Mouse (Mus musculus) limb, embryonic 12.5 days (tissue): ENCODE results near the gene Rsph14. TPM values are rescaled to one million over a fixed set of nuclear protein-coding genes. Genes with fewer than 3 reads are reported as not detected.
A peak's percentile ranks its signal among the peaks of the same experiment; 100 is the strongest.

ENCODE experiments used
- ATAC-seq: fragments of 200-750 bp; cut with Nextera tagmentation; 2 replicates; pipeline ENCODE4 v1.8.0; 2017; ENCODE audit warnings: low read depth, moderate TSS enrichment; ENCODE audit not compliant: insufficient number of reproducible peaks, insufficient read depth, low FRiP score, low TSS enrichment
- H3K27ac ChIP-seq: fragments of 300-500 bp; sonication (generic); 2 replicates; pipeline ENCODE4 v1.5.1; 2016; ENCODE audit warnings: mild to moderate bottlenecking, moderate library complexity
- H3K27me3 ChIP-seq: fragments of 300-500 bp; sonication (generic); 2 replicates; pipeline ENCODE4 v1.6.1; 2016; ENCODE audit warnings: mild to moderate bottlenecking, moderate library complexity
- H3K36me3 ChIP-seq: fragments of 300-500 bp; sonication (generic); 2 replicates; pipeline ENCODE4 v1.6.1; 2016; ENCODE audit warnings: mild to moderate bottlenecking, moderate library complexity
- H3K4me1 ChIP-seq: fragments of 300-500 bp; sonication (generic); replicated peaks from 2 replicates; pipeline ENCODE4 v1.6.1; 2016
- H3K4me2 ChIP-seq: fragments of 300-500 bp; sonication (generic); 2 replicates; pipeline ENCODE4 v1.6.1; 2016; ENCODE audit warnings: mild to moderate bottlenecking, moderate library complexity
- H3K4me3 ChIP-seq: fragments of 300-500 bp; sonication (generic); replicated peaks from 2 replicates; pipeline ENCODE4 v1.5.1; 2016; ENCODE audit warnings: mild to moderate bottlenecking
- H3K9ac ChIP-seq: fragments of 300-500 bp; sonication (generic); replicated peaks from 2 replicates; pipeline ENCODE4 v1.6.1; 2016; ENCODE audit warnings: mild to moderate bottlenecking, moderate library complexity
- H3K9me3 ChIP-seq: fragments of 300-500 bp; sonication (generic); 2 replicates; pipeline ENCODE4 v1.6.1; 2016; ENCODE audit warnings: mild to moderate bottlenecking, moderate library complexity
- WGBS: fragments of 180-500 bp; shearing (Covaris S2); methylation state at CpG from one replicate; pipeline ENCODE4 v1.1.7; 2016; 5-methylcytosine and 5-hydroxymethylcytosine counted together
- polyA plus RNA-seq: library from polyadenylated mRNA; unstranded; fragments of >200 nt; fragmentation: Nextera tagmentation; extraction: Ambion mirVana; gene quantifications from 2 replicates; pipeline ENCODE4 v1.2.1, GENCODE M21; 2016

Gene Rsph14
- polyA plus RNA-seq, 1 experiment from 2014 or later, result not detected

- Histone ChIP-seq H3K4me2 (no peak overlapping the region), H3K9ac (no peak overlapping the region), H3K4me3 (no peak overlapping the region), H3K27ac (no peak overlapping the region), H3K36me3 (no peaks in the 10 kb centered on the region), H3K27me3 (no peaks in the 10 kb centered on the region; the same call in 1 of the 2 replicates), H3K4me1 (no peaks in the 10 kb centered on the region), H3K9me3 (no peaks in the 10 kb centered on the region)
- ATAC-seq, result no peak
- WGBS, result 78% methylated on average over 6 of the region's 6 CpGs
These were observed 100.8 kb downstream of the Rsph14 start for GRCm38 (mm10) chr10:74931631-74932030.

- Histone ChIP-seq H3K27ac (no peak overlapping the region), H3K36me3 (no peaks in the 10 kb centered on the region), H3K9ac (no peak overlapping the region), H3K9me3 (no peaks in the 10 kb centered on the region), H3K4me3 (no peak overlapping the region), H3K27me3 (no peaks in the 10 kb centered on the region; the same call in 1 of the 2 replicates), H3K4me1 (no peaks in the 10 kb centered on the region), H3K4me2 (no peak overlapping the region)
- WGBS, result 80% methylated on average over 3 of the region's 3 CpGs
- no peak for ATAC-seq
These were observed 101.8 kb downstream of the Rsph14 start for GRCm38 (mm10) chr10:74930541-74930940.

GRCm38 (mm10) chr10:74929578-74929977 is 102.8 kb downstream of the Rsph14 start:
- H3K36me3 ChIP-seq, result no peaks in the 10 kb centered on the region
- 0 out of 2 replicates have a peak, but pooled peaks cover 4% of the 10 kb centered on the region for H3K4me1 ChIP-seq
- 74% methylated on average over 6 of the region's 6 CpGs for WGBS
- H3K27ac ChIP-seq, result no peak overlapping the region
- no peak overlapping the region for H3K9ac ChIP-seq
- no peak overlapping the region for H3K4me3 ChIP-seq
- ATAC-seq, result no peak
- no peak overlapping the region for H3K4me2 ChIP-seq
- no peaks in the 10 kb centered on the region; the same call in 1 of the 2 replicates for H3K27me3 ChIP-seq
- H3K9me3 ChIP-seq, result no peaks in the 10 kb centered on the region

GRCm38 (mm10) chr10:74928276-74928675 is 104.1 kb downstream of the Rsph14 start:
- WGBS, result 83% methylated on average over 7 of the region's 7 CpGs

GRCm38 (mm10) chr10:74925324-74925723 is 107.1 kb downstream of the Rsph14 start:
- 14% methylated on average over 21 of the region's 21 CpGs for WGBS
- Histone ChIP-seq H3K4me1 (peaks cover 9% of the 10 kb centered on the region; the same call in 1 of the 2 replicates), H3K27ac (no peak overlapping the region), H3K9ac (no peak overlapping the region), H3K4me2 (peak overlapping the region; percentile 52), H3K9me3 (no peaks in the 10 kb centered on the region), H3K27me3 (no peaks in the 10 kb centered on the region), H3K4me3 (0 out of 2 replicates have a peak overlapping the region, but pooled peaks have one; percentile 13), H3K36me3 (no peaks in the 10 kb centered on the region)
- ATAC-seq, result no peak

More at GRCm38 (mm10) chr10:74928276-74928675, 104.1 kb downstream of the Rsph14 start:
- H3K4me3 ChIP-seq, result no peak overlapping the region
- H3K9me3 ChIP-seq, result no peaks in the 10 kb centered on the region
- no peaks in the 10 kb centered on the region; the same call in 1 of the 2 replicates for H3K27me3 ChIP-seq
- no peak overlapping the region for H3K4me2 ChIP-seq
- 0 out of 2 replicates have a peak, but pooled peaks cover 4% of the 10 kb centered on the region for H3K4me1 ChIP-seq
- H3K9ac ChIP-seq, result no peak overlapping the region
- ATAC-seq, result no peak
- no peak overlapping the region for H3K27ac ChIP-seq
- no peaks in the 10 kb centered on the region for H3K36me3 ChIP-seq

GRCm38 (mm10) chr10:74924274-74924673 is 108.1 kb downstream of the Rsph14 start:
- no peak overlapping the region for H3K27ac ChIP-seq
- WGBS, result 89% methylated on average over 14 of the region's 14 CpGs
- no peaks in the 10 kb centered on the region for H3K27me3 ChIP-seq
- H3K4me2 ChIP-seq, result no peak overlapping the region
- H3K36me3 ChIP-seq, result no peaks in the 10 kb centered on the region
- H3K9me3 ChIP-seq, result no peaks in the 10 kb centered on the region
- H3K4me3 ChIP-seq, result no peak overlapping the region
- peaks cover 9% of the 10 kb centered on the region; the same call in 1 of the 2 replicates for H3K4me1 ChIP-seq
- no peak for ATAC-seq
- H3K9ac ChIP-seq, result no peak overlapping the region

GRCm38 (mm10) chr10:74922763-74923162 is 109.6 kb downstream of the Rsph14 start:
- no peak overlapping the region for H3K4me2 ChIP-seq
- WGBS, result 69% methylated on average over 6 of the region's 6 CpGs
- H3K36me3 ChIP-seq, result no peaks in the 10 kb centered on the region
- H3K27me3 ChIP-seq, result no peaks in the 10 kb centered on the region
- no peak overlapping the region for H3K4me3 ChIP-seq
- peaks cover 9% of the 10 kb centered on the region; the same call in 1 of the 2 replicates for H3K4me1 ChIP-seq
- ATAC-seq, result no peak
- no peaks in the 10 kb centered on the region for H3K9me3 ChIP-seq
- no peak overlapping the region for H3K27ac ChIP-seq
- H3K9ac ChIP-seq, result no peak overlapping the region

GRCm38 (mm10) chr10:74921614-74922013 is 110.8 kb downstream of the Rsph14 start:
- WGBS, result 85% methylated on average over 11 of the region's 11 CpGs
- H3K9me3 ChIP-seq, result no peaks in the 10 kb centered on the region
- no peak overlapping the region for H3K27ac ChIP-seq
- H3K27me3 ChIP-seq, result no peaks in the 10 kb centered on the region
- H3K9ac ChIP-seq, result no peak overlapping the region
- no peak overlapping the region for H3K4me3 ChIP-seq
- H3K4me2 ChIP-seq, result no peak overlapping the region
- peaks cover 9% of the 10 kb centered on the region; the same call in 1 of the 2 replicates for H3K4me1 ChIP-seq
- no peaks in the 10 kb centered on the region for H3K36me3 ChIP-seq
- ATAC-seq, result no peak

GRCm38 (mm10) chr10:74920853-74921567 is 111.4 kb downstream of the Rsph14 start:
- H3K4me1 ChIP-seq, result peaks cover 9% of the 10 kb centered on the region; the same call in 1 of the 2 replicates
- no peak overlapping the region for H3K27ac ChIP-seq
- H3K9me3 ChIP-seq, result no peaks in the 10 kb centered on the region
- no peak overlapping the region for H3K4me3 ChIP-seq
- no peak overlapping the region for H3K9ac ChIP-seq
- 43% methylated on average over 17 of the region's 17 CpGs for WGBS
- H3K4me2 ChIP-seq, result peak overlapping the region; percentile 0; the same call in 1 of the 2 replicates
- H3K27me3 ChIP-seq, result no peaks in the 10 kb centered on the region
- no peak for ATAC-seq
- no peaks in the 10 kb centered on the region for H3K36me3 ChIP-seq

- Histone ChIP-seq H3K9me3 (no peaks in the 10 kb centered on the region), H3K4me2 (no peak overlapping the region), H3K36me3 (no peaks in the 10 kb centered on the region), H3K4me3 (no peak overlapping the region), H3K9ac (no peak overlapping the region), H3K27ac (no peak overlapping the region), H3K27me3 (no peaks in the 10 kb centered on the region), H3K4me1 (peaks cover 6% of the 10 kb centered on the region; the same call in 1 of the 2 replicates)
- ATAC-seq, result no peak
- 36% methylated on average over 5 of the region's 5 CpGs for WGBS
These were observed 113.1 kb downstream of the Rsph14 start for GRCm38 (mm10) chr10:74919277-74919676.

GRCm38 (mm10) chr10:74908431-74908830 is 124.0 kb downstream of the Rsph14 start:
- no peaks in the 10 kb centered on the region for H3K27me3 ChIP-seq
- ATAC-seq, result no peak
- H3K4me1 ChIP-seq, result no peaks in the 10 kb centered on the region
- no peak overlapping the region for H3K4me2 ChIP-seq
- H3K27ac ChIP-seq, result no peak overlapping the region
- H3K4me3 ChIP-seq, result no peak overlapping the region
- H3K9ac ChIP-seq, result no peak overlapping the region
- H3K9me3 ChIP-seq, result no peaks in the 10 kb centered on the region
- WGBS, result 87% methylated on average over 2 of the region's 2 CpGs
- no peaks in the 10 kb centered on the region for H3K36me3 ChIP-seq
